Mouse (Mus musculus) layer of hippocampus, adult 2 months (tissue): ENCODE results near the gene Ptprm. TPM values are rescaled to one million over a fixed set of nuclear protein-coding genes. Genes with fewer than 3 reads are reported as not detected.
A peak's percentile ranks its signal among the peaks of the same experiment; 100 is the strongest.
"Not testable (repeated sequence)": the region's sequence is repeated elsewhere in the genome, so short reads cannot be mapped to it uniquely, and the experiment has no call there.

Experiments
- DNase-seq, 2 experiments: peaks; one replicate each; pipeline ENCODE4 v3.0.0; 2022; ENCODE audit warnings: low spot score in 2 of 2
- H3K27ac ChIP-seq: fragments of 200-600 bp; 2 replicates; pipeline ENCODE4 v1.8.1; 2022
- H3K4me3 ChIP-seq: fragments of 200-600 bp; 2 replicates; pipeline ENCODE4 v1.8.1; 2022; ENCODE audit warnings: mild to moderate bottlenecking
- CTCF ChIP-seq: fragments of 200-600 bp; conservative IDR thresholded peaks from 2 replicates; pipeline ENCODE4 v1.8.1; 2022; ENCODE audit warnings: antibody characterized with exemption, mild to moderate bottlenecking, moderate library complexity
- total RNA-seq, 2 experiments: library from RNA; stranded (reverse); gene quantifications; 2 replicates each; pipeline ENCODE4 v1.2.3; 2021

The Ptprm gene
- total RNA-seq, 2 experiments from 2014 or later, result 21.1 to 26.4 TPM

GRCm38 (mm10) chr17:66894181-66894580 lies 460.1 kb downstream of the Ptprm start:
- no peak overlapping the region for H3K4me3 ChIP-seq
- H3K27ac ChIP-seq, result no peak overlapping the region
- DNase-seq, result no peak
- no peak for TF ChIP-seq CTCF

- H3K27ac ChIP-seq, result no peak overlapping the region
- no peak for TF ChIP-seq CTCF
- no peak for DNase-seq
- H3K4me3 ChIP-seq, result no peak overlapping the region
These were observed 462.3 kb downstream of the Ptprm start for GRCm38 (mm10) chr17:66891916-66892315.

GRCm38 (mm10) chr17:66891067-66891862 lies 463.0 kb downstream of the Ptprm start:
- no peak overlapping the region for H3K4me3 ChIP-seq
- H3K27ac ChIP-seq, result no peak overlapping the region
- no peak for DNase-seq
- TF ChIP-seq CTCF, result no peak

GRCm38 (mm10) chr17:66882304-66882703 lies 472.0 kb downstream of the Ptprm start:
- no peak overlapping the region for H3K4me3 ChIP-seq
- TF ChIP-seq CTCF, result no peak
- DNase-seq, result no peak
- no peak overlapping the region for H3K27ac ChIP-seq

DNA sequence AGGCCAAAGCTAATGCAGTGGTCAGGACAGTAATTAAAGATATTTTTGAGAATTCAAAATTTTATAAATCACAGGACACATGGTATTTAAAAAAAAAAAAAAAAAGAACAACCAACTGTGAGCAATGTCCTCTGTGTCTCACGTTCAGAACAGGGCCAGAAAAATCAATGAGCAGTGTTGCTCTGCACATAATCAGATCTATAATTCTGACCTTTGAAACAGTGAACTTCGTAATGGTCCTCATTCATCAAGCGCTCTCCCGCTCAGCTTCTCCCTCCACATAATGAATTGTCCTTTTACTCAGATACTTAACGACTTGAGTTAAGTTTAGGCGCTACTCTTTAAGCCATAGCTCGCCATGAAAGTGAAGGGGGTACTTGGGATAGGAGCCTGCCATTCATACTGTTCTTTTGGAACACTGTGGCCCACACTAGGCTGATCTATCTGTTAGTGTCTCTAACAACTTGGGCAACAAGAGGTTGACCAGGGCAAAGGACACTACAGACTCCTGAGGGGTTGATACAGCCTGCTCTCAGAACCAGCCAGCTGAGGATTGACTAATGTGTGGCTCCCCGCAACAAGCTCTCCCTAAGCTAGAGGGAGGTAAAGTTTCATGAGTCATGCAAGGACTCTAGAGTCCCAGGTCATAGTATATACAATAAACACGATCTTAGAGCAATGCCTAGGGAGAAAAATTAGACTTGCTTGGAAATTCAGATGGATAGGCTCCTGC lies 473.1 kb downstream of the Ptprm start:
- H3K27ac ChIP-seq, result no peak overlapping the region
- no peak overlapping the region for H3K4me3 ChIP-seq
- no peak for DNase-seq
- no peak for TF ChIP-seq CTCF

GRCm38 (mm10) chr17:66879151-66879550 lies 475.1 kb downstream of the Ptprm start:
- no peak for TF ChIP-seq CTCF
- no peak for DNase-seq
- Histone ChIP-seq H3K27ac (no peak overlapping the region), H3K4me3 (no peak overlapping the region)

DNA sequence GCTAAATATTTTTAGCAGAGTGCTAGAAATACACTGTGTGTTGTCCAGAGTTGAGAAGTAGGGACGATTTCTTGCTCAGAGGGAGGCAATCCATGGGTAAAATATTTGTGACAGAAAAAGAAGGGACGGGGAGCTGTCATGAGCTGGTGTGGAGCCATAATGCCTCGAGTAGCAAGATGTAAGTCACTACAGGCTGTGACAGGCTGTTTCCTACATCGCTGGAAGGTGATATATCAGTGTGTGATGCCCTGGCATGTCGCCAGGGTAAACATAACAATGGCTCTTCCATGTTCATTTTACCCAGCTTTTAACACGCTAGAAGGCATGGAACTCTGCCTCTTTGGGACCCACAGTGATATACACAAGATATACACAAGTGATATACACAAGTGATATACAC lies 476.7 kb downstream of the Ptprm start:
- no peak overlapping the region for H3K27ac ChIP-seq
- DNase-seq, result no peak
- no peak overlapping the region for H3K4me3 ChIP-seq
- TF ChIP-seq CTCF, result no peak

- no peak for TF ChIP-seq CTCF
- DNase-seq, result no peak
- Histone ChIP-seq H3K27ac (no peak overlapping the region), H3K4me3 (no peak overlapping the region)
These were observed 479.4 kb downstream of the Ptprm start for GRCm38 (mm10) chr17:66874810-66875209.

DNA sequence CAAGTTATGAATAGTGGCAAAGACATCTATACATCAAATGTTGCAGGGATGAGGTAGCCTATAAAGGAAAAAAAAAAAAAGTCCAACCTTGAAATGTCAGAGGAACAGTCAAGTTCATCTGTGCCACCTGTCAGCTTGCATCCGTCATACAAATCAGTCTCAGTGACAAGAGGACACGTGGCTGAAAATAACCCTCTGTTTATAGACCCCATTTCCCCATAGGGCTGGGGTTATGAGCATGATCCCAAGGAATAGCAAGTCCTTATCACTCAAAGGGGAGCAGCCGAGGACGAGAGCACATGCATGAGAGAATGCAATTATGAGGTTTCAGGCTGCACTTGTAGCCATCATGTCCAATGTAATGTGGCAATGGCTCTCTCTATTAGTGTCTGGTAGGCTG lies 482.9 kb downstream of the Ptprm start:
- no peak for TF ChIP-seq CTCF
- no peak for DNase-seq
- H3K27ac ChIP-seq, result no peak overlapping the region
- no peak overlapping the region for H3K4me3 ChIP-seq

GRCm38 (mm10) chr17:66869581-66870002 lies 484.7 kb downstream of the Ptprm start:
- TF ChIP-seq CTCF, result no peak
- Histone ChIP-seq H3K27ac (no peak overlapping the region), H3K4me3 (peak overlapping the region; percentile 9; the same call in 1 of the 2 replicates)
- DNase-seq, result peak in 1 of 2 experiments; percentile 10

GRCm38 (mm10) chr17:66864441-66864840 lies 489.8 kb downstream of the Ptprm start:
- no peak for DNase-seq
- H3K27ac ChIP-seq, result no peak overlapping the region
- TF ChIP-seq CTCF, result no peak
- no peak overlapping the region for H3K4me3 ChIP-seq

DNA sequence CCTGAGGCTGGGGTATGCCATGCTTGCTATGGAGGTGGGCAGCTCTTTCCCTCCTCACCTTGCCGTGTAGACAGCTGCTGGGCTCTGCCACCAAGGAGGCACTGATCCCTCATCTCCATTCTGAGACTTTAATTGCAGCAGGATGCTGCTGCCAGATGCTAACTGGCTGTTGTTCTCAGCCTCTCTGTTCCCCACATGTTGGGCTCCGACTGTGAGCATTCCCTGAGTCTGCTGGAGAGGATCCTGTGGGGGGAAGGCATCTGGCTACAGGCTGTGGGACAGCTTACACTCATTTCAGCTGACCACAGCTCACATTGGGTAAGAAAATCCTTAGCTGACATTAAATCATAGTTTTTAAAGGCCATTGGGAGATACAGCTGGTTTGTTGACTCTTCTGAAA lies 492.7 kb downstream of the Ptprm start:
- no peak overlapping the region for H3K27ac ChIP-seq
- no peak for TF ChIP-seq CTCF
- H3K4me3 ChIP-seq, result no peak overlapping the region
- no peak for DNase-seq

DNA sequence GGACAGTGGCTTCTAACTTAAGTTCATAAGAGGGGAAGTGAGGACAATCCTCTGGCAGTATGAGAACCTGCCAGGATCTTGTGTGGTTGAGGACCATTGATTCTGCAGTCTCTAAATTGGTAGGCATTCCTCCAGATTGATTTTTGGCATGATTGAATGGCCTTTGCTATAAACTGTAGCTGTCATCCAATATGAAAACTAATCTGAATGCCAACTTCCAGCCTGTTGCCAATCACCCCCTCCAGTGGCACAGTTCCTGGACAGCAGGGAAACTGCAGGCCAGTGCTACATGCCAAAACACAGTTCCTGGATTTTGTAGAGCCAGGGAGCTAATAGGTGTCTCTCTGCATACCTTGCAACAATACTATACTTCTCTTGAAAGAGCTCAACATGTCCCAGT lies 495.5 kb downstream of the Ptprm start:
- no peak for TF ChIP-seq CTCF
- no peak overlapping the region for H3K4me3 ChIP-seq
- no peak overlapping the region for H3K27ac ChIP-seq
- no peak for DNase-seq

DNA sequence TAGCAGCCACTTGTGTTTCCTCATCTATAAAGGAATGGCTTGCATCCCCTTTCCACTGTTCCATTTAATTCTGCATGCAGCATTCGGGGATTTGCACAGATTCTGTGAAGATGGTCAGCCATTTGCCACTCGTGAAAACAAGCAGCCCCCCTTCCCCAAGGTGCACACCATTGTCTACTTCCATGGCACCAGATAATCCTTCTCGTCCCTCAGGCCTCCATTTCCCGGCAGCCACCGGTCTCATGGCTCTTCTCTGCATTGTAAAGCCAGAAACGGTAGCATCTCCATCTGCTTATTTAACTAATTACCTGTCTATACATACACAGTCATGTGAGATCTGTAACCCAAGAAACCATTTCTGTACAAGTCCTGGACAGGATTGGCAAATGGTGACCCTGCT lies 501.8 kb downstream of the Ptprm start:
- DNase-seq, result no peak
- Histone ChIP-seq H3K4me3 (no peak overlapping the region), H3K27ac (no peak overlapping the region)
- TF ChIP-seq CTCF, result no peak

DNA sequence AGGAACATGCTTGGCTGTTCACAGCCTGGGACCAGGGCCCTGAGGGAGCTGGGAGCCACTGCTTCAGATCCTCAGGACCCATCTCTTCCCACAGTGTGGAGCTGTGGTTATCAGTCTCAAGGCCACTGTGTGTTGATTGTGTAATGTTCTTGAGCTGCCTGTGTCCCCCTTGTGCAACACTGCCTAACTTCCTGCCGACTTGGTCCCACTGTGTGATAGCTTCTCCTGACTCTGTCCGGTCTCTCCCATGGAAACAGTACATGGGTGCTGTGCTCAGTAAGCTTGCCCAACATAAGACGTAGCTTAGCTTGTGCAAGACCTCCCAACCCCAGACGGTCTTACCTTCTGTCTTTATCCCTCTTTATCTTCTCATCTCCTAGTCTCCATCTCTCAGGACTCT lies 507.2 kb downstream of the Ptprm start:
- not testable (repeated sequence) for DNase-seq, H3K27ac ChIP-seq, H3K4me3 ChIP-seq
